ENCODE assay signal across 9 mouse cellular contexts in genomic region chr10:31592095-31592740, GRCm38 (mm10). TPM values are rescaled to one million over a fixed set of nuclear protein-coding genes. Genes with fewer than 3 reads are reported as not detected.
DNase-seq lines count a peak whose midpoint lies in the region; ATAC-seq and TF ChIP-seq lines count a peak whose summit lies in the region.
"Had no signal": no experiment of that assay in that cellular context is flagged by ENCODE, and none has a peak within 500 bp of the region (broad histone marks: within the 10 kb centered on the region; RNA-seq: fewer than 3 reads in every experiment).

No protein-coding gene starts in this region.

- H3K27ac ChIP-seq in liver, postnatal 0 days (ENCODE audit: low read depth), result no peak overlapping the region
- H3K27ac ChIP-seq in liver, embryonic 12.5 days, result no peak overlapping the region
- peak overlapping the region; percentile 73 for H3K27ac ChIP-seq in forebrain, embryonic 13.5 days
- H3K27ac ChIP-seq in intestine, postnatal 0 days (ENCODE audit: low read depth, low read length), result no peak overlapping the region
- peak overlapping the region; percentile 66 for H3K27ac ChIP-seq in neural tube, embryonic 14.5 days (ENCODE audit: low read depth, low read length)

- WGBS in liver, postnatal 0 days (ENCODE audit: insufficient replicate concordance), result 61% methylated on average over 3 of the region's 3 CpGs
- 57% methylated on average over 3 of the region's 3 CpGs for WGBS in liver, embryonic 12.5 days (ENCODE audit: insufficient replicate concordance)
- WGBS in forebrain, embryonic 13.5 days, result 40% methylated on average over 3 of the region's 3 CpGs
- 29% methylated on average over 3 of the region's 3 CpGs for WGBS in intestine, postnatal 0 days
- 36% methylated on average over 3 of the region's 3 CpGs for WGBS in neural tube, embryonic 14.5 days

- H3K27me3 ChIP-seq in liver, postnatal 0 days (ENCODE audit: insufficient read depth, low read length), result no peaks in the 10 kb centered on the region
- H3K27me3 ChIP-seq in liver, embryonic 12.5 days (replicated peaks), result no peaks in the 10 kb centered on the region
- no peaks in the 10 kb centered on the region for H3K27me3 ChIP-seq in forebrain, embryonic 13.5 days
- H3K27me3 ChIP-seq in intestine, postnatal 0 days (replicated peaks; ENCODE audit: control insufficient read depth, insufficient read depth, low read length), result no peaks in the 10 kb centered on the region
- no peaks in the 10 kb centered on the region for H3K27me3 ChIP-seq in neural tube, embryonic 14.5 days (ENCODE audit: control insufficient read depth, insufficient read depth, low read length)

- H3K9ac ChIP-seq in liver, postnatal 0 days (replicated peaks), result no peak overlapping the region
- no peak overlapping the region for H3K9ac ChIP-seq in liver, embryonic 12.5 days
- H3K9ac ChIP-seq in forebrain, embryonic 13.5 days, result 0 out of 2 replicates have a peak overlapping the region, but pooled peaks have one; percentile 8
- H3K9ac ChIP-seq in intestine, postnatal 0 days (ENCODE audit: low read depth, low read length), result no peak overlapping the region
- no peak overlapping the region for H3K9ac ChIP-seq in neural tube, embryonic 14.5 days (replicated peaks; ENCODE audit: low read depth, low read length)

- H3K9me3 ChIP-seq in liver, postnatal 0 days (ENCODE audit: low read length), result no peaks in the 10 kb centered on the region
- H3K9me3 ChIP-seq in liver, embryonic 12.5 days (replicated peaks), result no peaks in the 10 kb centered on the region
- no peaks in the 10 kb centered on the region for H3K9me3 ChIP-seq in forebrain, embryonic 13.5 days (replicated peaks)
- no peaks in the 10 kb centered on the region for H3K9me3 ChIP-seq in intestine, postnatal 0 days (ENCODE audit: control insufficient read depth)
- H3K9me3 ChIP-seq in neural tube, embryonic 14.5 days (ENCODE audit: control insufficient read depth, low read length), result no peaks in the 10 kb centered on the region

- no peak overlapping the region for H3K4me3 ChIP-seq in liver, postnatal 0 days (ENCODE audit: low read depth, low read length)
- H3K4me3 ChIP-seq in liver, embryonic 12.5 days, result no peak overlapping the region
- H3K4me3 ChIP-seq in forebrain, embryonic 13.5 days, result no peak overlapping the region
- no peak overlapping the region for H3K4me3 ChIP-seq in intestine, postnatal 0 days (ENCODE audit: low read depth, low read length)
- H3K4me3 ChIP-seq in neural tube, embryonic 14.5 days (ENCODE audit: low read depth, low read length), result no peak overlapping the region

- peaks cover 28% of the 10 kb centered on the region for H3K4me1 ChIP-seq in liver, postnatal 0 days (ENCODE audit: insufficient read depth)
- peaks cover 14% of the 10 kb centered on the region for H3K4me1 ChIP-seq in liver, embryonic 12.5 days
- peaks cover 30% of the 10 kb centered on the region for H3K4me1 ChIP-seq in forebrain, embryonic 13.5 days
- H3K4me1 ChIP-seq in intestine, postnatal 0 days (replicated peaks; ENCODE audit: control insufficient read depth, insufficient read depth, low read length), result peaks cover 11% of the 10 kb centered on the region; the same call in 1 of the 2 replicates
- H3K4me1 ChIP-seq in neural tube, embryonic 14.5 days (ENCODE audit: control insufficient read depth, insufficient read depth, low read length), result peaks cover 15% of the 10 kb centered on the region

- DNase-seq in liver, postnatal 0 days, result no peak
- DNase-seq in layer of hippocampus, adult 11-12 months (ENCODE audit: low spot score), result no peak
- DNase-seq in cerebellum, adult 11 months, result no peak
- DNase-seq in right cerebral cortex, postnatal 25 days, result no peak
- DNase-seq: kidney, postnatal 4 days had no signal

- H3K36me3 ChIP-seq in liver, postnatal 0 days (replicated peaks; ENCODE audit: insufficient read depth, low read length), result no peaks in the 10 kb centered on the region
- no peaks in the 10 kb centered on the region for H3K36me3 ChIP-seq in liver, embryonic 12.5 days
- no peaks in the 10 kb centered on the region for H3K36me3 ChIP-seq in forebrain, embryonic 13.5 days (ENCODE audit: poor library complexity, severe bottlenecking)
- H3K36me3 ChIP-seq in intestine, postnatal 0 days (ENCODE audit: control insufficient read depth, insufficient read depth), result no peaks in the 10 kb centered on the region
- no peaks in the 10 kb centered on the region for H3K36me3 ChIP-seq in neural tube, embryonic 14.5 days (ENCODE audit: control insufficient read depth, insufficient read depth, low read length)

- H3K4me2 ChIP-seq in liver, postnatal 0 days (ENCODE audit: low read depth, low read length), result no peak overlapping the region
- no peak overlapping the region for H3K4me2 ChIP-seq in liver, embryonic 12.5 days
- H3K4me2 ChIP-seq in forebrain, embryonic 13.5 days, result 0 out of 2 replicates have a peak overlapping the region, but pooled peaks have one; percentile 7
- H3K4me2 ChIP-seq in intestine, postnatal 0 days (replicated peaks; ENCODE audit: low read depth), result no peak overlapping the region
- no peak overlapping the region for H3K4me2 ChIP-seq in neural tube, embryonic 14.5 days (ENCODE audit: low read depth, low read length)

- TF ChIP-seq EP300 in liver, postnatal 0 days (IDR thresholded peaks at IDR 0.05; ENCODE audit: low read depth), result no peak

- ATAC-seq in liver, postnatal 0 days, result peak; percentile 56
- ATAC-seq in liver, embryonic 12.5 days, result no peak
- ATAC-seq in forebrain, embryonic 13.5 days, result peak; percentile 68
- ATAC-seq in intestine, postnatal 0 days, result 0 out of 2 replicates have a peak, but pooled peaks have one; percentile 30
- peak; percentile 59; the same call in 1 of the 2 replicates for ATAC-seq in neural tube, embryonic 14.5 days (ENCODE audit: low read depth)

- TF ChIP-seq CTCF in liver, postnatal 0 days (IDR thresholded peaks at IDR 0.05; ENCODE audit: low read depth), result no peak
- no peak for TF ChIP-seq CTCF in intestine, postnatal 0 days (IDR thresholded peaks at IDR 0.05; ENCODE audit: low read depth)

RNA-seq across cellular contexts. Expression of gene Rnf217, which starts 16.8 kb away (rescaled TPM):
- polyA plus RNA-seq in liver, postnatal 0 days (2015; fragmentation: Nextera tagmentation; extraction: Ambion mirVana), result 0.52 and 0.56 TPM in 2 replicates
- polyA plus RNA-seq in liver, embryonic 12.5 days (2016; fragmentation: Nextera tagmentation; extraction: Ambion mirVana), result 0.43 and 0.50 TPM in 2 replicates
- 1.5 TPM in 2 replicates for polyA plus RNA-seq in forebrain, embryonic 13.5 days (2015; fragmentation: Nextera tagmentation; extraction: Ambion mirVana)
- polyA plus RNA-seq in intestine, postnatal 0 days (2015; fragmentation: Nextera tagmentation; extraction: Ambion mirVana), result 1.9 and 2.0 TPM in 2 replicates
- polyA plus RNA-seq in neural tube, embryonic 14.5 days (2014; fragmentation: Nextera tagmentation; extraction: Ambion mirVana), result 3.4 and 4.2 TPM in 2 replicates

Comparison
In these comparisons a context has a peak if more than half of its experiments do, and no peak if none do; other contexts are left out.
1. H3K27ac ChIP-seq: peak in forebrain, embryonic 13.5 days (single experiment) and neural tube, embryonic 14.5 days (single experiment); none in liver, postnatal 0 days (single experiment), liver, embryonic 12.5 days (single experiment) and intestine, postnatal 0 days (single experiment).